Mouse (Mus musculus) myocyte (in vitro differentiated cells): ENCODE measurements at regions not wholly inside any gene's neighbourhood (a gene's known extent, or its start where the extent isn't known, plus 50 kb on each side); places are given as distances from the start of the nearest gene placed in this dataset.

Experiments used
- H3K27me3 ChIP-seq: one replicate; pipeline ENCODE4 v1.6.1; 2011; ENCODE audit not compliant: control insufficient read depth, insufficient read depth, insufficient read length
- H3K36me3 ChIP-seq: one replicate; pipeline ENCODE4 v1.6.1; 2011; ENCODE audit not compliant: control insufficient read depth, insufficient read depth
- H3K4me2 ChIP-seq: one replicate; pipeline ENCODE4 v1.6.1; 2011; ENCODE audit warnings: low read depth, control low read depth
- H3K4me3 ChIP-seq: one replicate; pipeline ENCODE4 v1.5.1; 2011; ENCODE audit warnings: mild to moderate bottlenecking, control low read depth, moderate library complexity
- H3K79me2 ChIP-seq: one replicate; pipeline ENCODE4 v1.6.1; 2011; ENCODE audit not compliant: control insufficient read depth, insufficient read depth
- H3ac ChIP-seq: one replicate; pipeline ENCODE4 v1.6.1; 2011; ENCODE audit not compliant: control insufficient read depth, insufficient read length
- CEBPB ChIP-seq: IDR thresholded peaks from 2 replicates; pipeline ENCODE4 v1.6.1; 2011; ENCODE audit warnings: mild to moderate bottlenecking, moderate library complexity; ENCODE audit not compliant: poor library complexity, insufficient read depth, severe bottlenecking
- E2F4 ChIP-seq: IDR thresholded peaks from one replicate; pipeline ENCODE4 v1.6.1; 2011; ENCODE audit warnings: mild to moderate bottlenecking, control low read depth, moderate library complexity; ENCODE audit not compliant: insufficient read depth
- MAX ChIP-seq: IDR thresholded peaks from one replicate; pipeline ENCODE4 v1.6.1; 2011; ENCODE audit warnings: low read depth, mild to moderate bottlenecking, control low read depth
- MYOD1 ChIP-seq, 3 experiments: IDR thresholded peaks; one replicate each; pipeline ENCODE4 v1.6.1; 2011; ENCODE audit warnings: control low read depth in 2 of 3, low read depth in 2 of 3, mild to moderate bottlenecking in 2 of 3, moderate library complexity in 1 of 3; ENCODE audit not compliant: insufficient read length in 2 of 3, control insufficient read depth in 1 of 3
- MYOG ChIP-seq, 3 experiments: IDR thresholded peaks; one replicate each; pipeline ENCODE4 v1.6.1; 2011; ENCODE audit warnings: control low read depth in 2 of 3, low read depth in 2 of 3, mild to moderate bottlenecking in 2 of 3; ENCODE audit not compliant: insufficient read length in 2 of 3, control insufficient read depth in 1 of 3, insufficient read depth in 1 of 3
- POLR2A ChIP-seq: IDR thresholded peaks from one replicate; pipeline ENCODE4 v1.6.1; 2011; ENCODE audit warnings: low read depth, mild to moderate bottlenecking, control low read depth, moderate library complexity; ENCODE audit not compliant: insufficient read length
- POLR2AphosphoS2 ChIP-seq: IDR thresholded peaks from one replicate; pipeline ENCODE4 v1.6.1; 2011; ENCODE audit warnings: low read depth, control low read depth; ENCODE audit not compliant: insufficient read length
- REST ChIP-seq: IDR thresholded peaks from one replicate; pipeline ENCODE4 v1.6.1; 2011; ENCODE audit warnings: mild to moderate bottlenecking, control low read depth, moderate library complexity; ENCODE audit not compliant: insufficient read depth, insufficient read length
- SRF ChIP-seq: IDR thresholded peaks from one replicate; pipeline ENCODE4 v1.6.1; 2011; ENCODE audit warnings: low read depth; ENCODE audit not compliant: control insufficient read depth, insufficient read length
- TCF12 ChIP-seq: IDR thresholded peaks from one replicate; pipeline ENCODE4 v1.6.1; 2011; ENCODE audit warnings: mild to moderate bottlenecking, control low read depth; ENCODE audit not compliant: poor library complexity, insufficient read depth, severe bottlenecking
- TCF3 ChIP-seq: IDR thresholded peaks from one replicate; pipeline ENCODE4 v1.6.1; 2011; ENCODE audit warnings: low read depth, control low read depth; ENCODE audit not compliant: insufficient read length
- USF1 ChIP-seq: IDR thresholded peaks from one replicate; pipeline ENCODE4 v1.6.1; 2011; ENCODE audit warnings: low read depth, mild to moderate bottlenecking, control low read depth, moderate library complexity

GRCm38 (mm10) chr7:83474986-83475385, 109.7 kb upstream of the Tmc3 start:
- no peaks in the 10 kb centered on the region for H3K27me3 ChIP-seq
- H3K79me2 ChIP-seq, result no peaks in the 10 kb centered on the region
- H3ac ChIP-seq, result no peak overlapping the region
- H3K4me3 ChIP-seq, result no peak overlapping the region
- H3K4me2 ChIP-seq, result no peak overlapping the region
- H3K36me3 ChIP-seq, result no peaks in the 10 kb centered on the region
- TF ChIP-seq POLR2AphosphoS2 (no peak), CEBPB (no peak), USF1 (no peak), POLR2A (no peak), REST (no peak), TCF3 (no peak), MAX (no peak), MYOG (IDR thresholded peaks at IDR 0.05; ENCODE audit: control insufficient read depth in 1 of 3, insufficient read depth in 1 of 3, insufficient read length in 2 of 3, low read depth in 2 of 3) (no peak), TCF12 (no peak), MYOD1 (IDR thresholded peaks at IDR 0.05; ENCODE audit: control insufficient read depth in 1 of 3, insufficient read length in 2 of 3, low read depth in 2 of 3) (no peak)

DNA sequence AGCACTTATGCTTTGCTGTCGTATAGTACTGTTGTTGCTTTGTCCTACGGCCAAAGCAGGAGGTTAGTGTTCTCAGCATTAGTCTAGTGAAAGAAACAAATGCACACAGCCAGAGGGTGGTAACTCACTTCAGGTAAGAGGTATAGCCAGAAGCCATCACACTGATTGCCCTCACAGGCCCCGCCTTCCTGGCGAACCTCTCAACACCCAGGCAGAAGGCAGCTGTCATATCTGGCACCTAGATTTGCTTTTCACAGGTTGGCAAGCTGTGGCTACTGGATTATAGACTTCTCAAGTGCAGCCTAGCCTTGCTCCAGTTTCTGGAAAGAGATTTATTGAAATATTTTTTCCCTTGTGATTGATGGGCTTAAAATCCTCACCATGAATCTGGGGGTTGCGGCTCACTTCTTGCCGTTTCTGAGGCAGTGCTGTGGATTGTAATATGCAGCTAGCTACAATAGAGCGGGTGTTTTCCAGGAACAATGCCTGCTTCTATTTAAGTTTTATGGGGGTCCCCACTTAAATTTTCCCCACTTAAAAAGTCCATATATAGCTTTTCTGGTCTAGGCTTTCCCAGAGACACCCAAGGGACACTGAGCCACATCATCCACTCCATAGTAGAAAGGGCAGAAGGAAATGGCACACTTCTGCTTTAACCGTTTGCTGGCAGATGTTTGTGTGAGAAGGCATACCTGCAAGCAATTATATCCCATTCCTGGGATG, 109.1 kb upstream of the Tmc3 start:
- no peak for TF ChIP-seq USF1
- Histone ChIP-seq H3K79me2 (no peaks in the 10 kb centered on the region), H3K4me3 (no peak overlapping the region), H3ac (no peak overlapping the region), H3K36me3 (no peaks in the 10 kb centered on the region), H3K4me2 (no peak overlapping the region), H3K27me3 (no peaks in the 10 kb centered on the region)

- no peak overlapping the region for H3K4me2 ChIP-seq
- H3K79me2 ChIP-seq, result no peaks in the 10 kb centered on the region
- TF ChIP-seq SRF (no peak), REST (no peak), USF1 (no peak), TCF3 (no peak), TCF12 (no peak), MYOG (IDR thresholded peaks at IDR 0.05; ENCODE audit: control insufficient read depth in 1 of 3, insufficient read depth in 1 of 3, insufficient read length in 2 of 3, low read depth in 2 of 3) (no peak), POLR2A (no peak), CEBPB (no peak), MYOD1 (IDR thresholded peaks at IDR 0.05; ENCODE audit: control insufficient read depth in 1 of 3, insufficient read length in 2 of 3, low read depth in 2 of 3) (no peak), POLR2AphosphoS2 (no peak), E2F4 (no peak), MAX (no peak)
- no peaks in the 10 kb centered on the region for H3K36me3 ChIP-seq
- no peaks in the 10 kb centered on the region for H3K27me3 ChIP-seq
- H3K4me3 ChIP-seq, result no peak overlapping the region
- H3ac ChIP-seq, result no peak overlapping the region
Measured at GRCm38 (mm10) chr7:83476161-83476495, 108.6 kb upstream of the Tmc3 start.

GRCm38 (mm10) chr7:83476861-83477260, 107.9 kb upstream of the Tmc3 start:
- Histone ChIP-seq H3K36me3 (no peaks in the 10 kb centered on the region), H3ac (no peak overlapping the region), H3K4me2 (no peak overlapping the region), H3K27me3 (no peaks in the 10 kb centered on the region), H3K79me2 (no peaks in the 10 kb centered on the region), H3K4me3 (no peak overlapping the region)
- TF ChIP-seq POLR2AphosphoS2 (no peak), POLR2A (no peak), CEBPB (no peak), SRF (no peak), TCF3 (no peak), USF1 (no peak), MYOD1 (IDR thresholded peaks at IDR 0.05; ENCODE audit: control insufficient read depth in 1 of 3, insufficient read length in 2 of 3, low read depth in 2 of 3) (no peak), MYOG (IDR thresholded peaks at IDR 0.05; ENCODE audit: control insufficient read depth in 1 of 3, insufficient read depth in 1 of 3, insufficient read length in 2 of 3, low read depth in 2 of 3) (no peak), MAX (no peak), E2F4 (no peak), REST (no peak), TCF12 (no peak)

DNA sequence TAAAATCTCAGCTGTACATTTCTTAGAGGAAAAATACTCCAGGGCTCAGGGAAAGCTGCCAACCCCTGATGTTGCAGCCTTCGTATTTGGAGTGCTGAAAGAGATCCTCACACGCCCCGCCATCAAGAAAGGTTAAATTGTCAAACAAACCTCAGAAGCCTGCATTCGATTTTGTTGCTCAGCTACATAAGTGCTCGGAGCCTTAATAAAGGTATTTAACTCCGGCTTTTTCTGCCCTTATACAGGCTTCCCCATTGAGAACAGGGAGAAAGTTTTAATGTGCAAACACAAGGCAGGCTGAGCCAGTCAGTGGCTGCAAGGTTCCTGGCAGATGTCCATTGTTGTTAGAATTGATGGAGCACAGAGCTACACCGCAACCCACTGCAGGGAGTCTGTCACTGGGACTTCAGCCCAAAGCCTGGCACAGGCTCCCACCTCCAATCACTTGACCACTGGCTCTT, 107.0 kb upstream of the Tmc3 start:
- no peak overlapping the region for H3K4me2 ChIP-seq
- H3K79me2 ChIP-seq, result no peaks in the 10 kb centered on the region
- H3K36me3 ChIP-seq, result no peaks in the 10 kb centered on the region
- no peak overlapping the region for H3ac ChIP-seq
- H3K27me3 ChIP-seq, result no peaks in the 10 kb centered on the region
- H3K4me3 ChIP-seq, result no peak overlapping the region
- no peak for TF ChIP-seq REST
- TF ChIP-seq TCF12, result no peak
- TF ChIP-seq TCF3, result no peak
- TF ChIP-seq MYOD1 (IDR thresholded peaks at IDR 0.05; ENCODE audit: control insufficient read depth in 1 of 3, insufficient read length in 2 of 3, low read depth in 2 of 3), result no peak
- TF ChIP-seq E2F4, result no peak
- TF ChIP-seq CEBPB, result no peak
- TF ChIP-seq SRF, result no peak
- TF ChIP-seq POLR2AphosphoS2, result no peak
- TF ChIP-seq MYOG (IDR thresholded peaks at IDR 0.05; ENCODE audit: control insufficient read depth in 1 of 3, insufficient read depth in 1 of 3, insufficient read length in 2 of 3, low read depth in 2 of 3), result no peak
- TF ChIP-seq MAX, result no peak
- no peak for TF ChIP-seq USF1
- TF ChIP-seq POLR2A, result no peak
